Mouse (Mus musculus) MEL (cell line): ENCODE measurements around the gene Gjc2.

ENCODE experiments used
- CHD1 ChIP-seq: IDR thresholded peaks from 2 replicates; pipeline ENCODE4 v1.6.1; 2012; ENCODE audit warnings: low read depth, mild to moderate bottlenecking, inconsistent platforms, low read length, improper control_type of control experiment
- CHD2 ChIP-seq: IDR thresholded peaks from 2 replicates; pipeline ENCODE4 v1.6.1; 2011; ENCODE audit warnings: low read length, improper control_type of control experiment
- CTCF ChIP-seq, 3 experiments: IDR thresholded peaks in 2 of 3; conservative IDR thresholded peaks in 1 of 3; 2 replicates each; pipeline ENCODE4 v1.5.1; 2011 to 2012; ENCODE audit warnings: low read length in 3 of 3, low read depth in 2 of 3, mild to moderate bottlenecking in 2 of 3, improper control_type of control experiment in 1 of 3, inconsistent platforms in 1 of 3, mixed read lengths in 1 of 3, moderate library complexity in 1 of 3; ENCODE audit not compliant: control insufficient read depth in 1 of 3, insufficient read depth in 1 of 3, poor library complexity in 1 of 3, severe bottlenecking in 1 of 3
- EP300 ChIP-seq, 2 experiments: IDR thresholded peaks; 2 replicates each; pipeline ENCODE4 v1.6.1; 2011; ENCODE audit warnings: improper control_type of control experiment in 2 of 2, low read length in 2 of 2, low read depth in 1 of 2, mild to moderate bottlenecking in 1 of 2
- GABPA ChIP-seq: IDR thresholded peaks from 2 replicates; pipeline ENCODE4 v1.6.1; 2012; ENCODE audit warnings: low read depth, mild to moderate bottlenecking, inconsistent platforms, low read length, improper control_type of control experiment, moderate library complexity
- JUND ChIP-seq: IDR thresholded peaks from 2 replicates; pipeline ENCODE4 v1.6.1; 2011; ENCODE audit warnings: low read depth, mild to moderate bottlenecking, improper control_type of control experiment, low read length
- KAT2A ChIP-seq: conservative IDR thresholded peaks from 2 replicates; pipeline ENCODE4 v1.6.1; 2012; ENCODE audit warnings: low read depth, low read length, improper control_type of control experiment, inconsistent platforms
- MAZ ChIP-seq: IDR thresholded peaks from 2 replicates; pipeline ENCODE4 v1.6.1; 2012; ENCODE audit warnings: low read depth, mild to moderate bottlenecking, inconsistent platforms, low read length, improper control_type of control experiment
- POLR2A ChIP-seq, 2 experiments: IDR thresholded peaks; 2 replicates each; pipeline ENCODE4 v1.6.1; 2011 to 2012; ENCODE audit warnings: low read length in 2 of 2, mild to moderate bottlenecking in 2 of 2, control low read depth in 1 of 2, improper control_type of control experiment in 1 of 2, low read depth in 1 of 2, moderate library complexity in 1 of 2; ENCODE audit not compliant: control insufficient read depth in 1 of 2, insufficient read depth in 1 of 2, poor library complexity in 1 of 2
- POLR2AphosphoS2 ChIP-seq: IDR thresholded peaks from 2 replicates; pipeline ENCODE4 v1.6.1; 2011; ENCODE audit warnings: low read length, improper control_type of control experiment
- POLR2AphosphoS5 ChIP-seq: IDR thresholded peaks from 2 replicates; pipeline ENCODE4 v1.6.1; 2012; ENCODE audit warnings: low read depth, borderline replicate concordance, mild to moderate bottlenecking, inconsistent platforms, low read length, moderate library complexity, mixed read lengths
- TAL1 ChIP-seq: IDR thresholded peaks from 2 replicates; pipeline ENCODE4 v1.6.1; 2012; ENCODE audit warnings: mild to moderate bottlenecking, inconsistent platforms, low read length, moderate library complexity, mixed read lengths
- USF1 ChIP-seq: IDR thresholded peaks from 2 replicates; pipeline ENCODE4 v1.6.1; 2014; ENCODE audit warnings: low read depth, mild to moderate bottlenecking, inconsistent platforms, low read length, improper control_type of control experiment, moderate library complexity
- ZNF384 ChIP-seq: IDR thresholded peaks from 2 replicates; pipeline ENCODE4 v1.6.1; 2012; ENCODE audit warnings: low read depth, mild to moderate bottlenecking, inconsistent platforms, low read length, improper control_type of control experiment

GRCm38 (mm10) chr11:59185490-59185889 lies 2.5 kb upstream of the Gjc2 start:
- TF ChIP-seq USF1, result no peak
- no peak for TF ChIP-seq POLR2AphosphoS5
- no peak for TF ChIP-seq CTCF (IDR thresholded peaks at IDR 0.05 in 2 of 3, conservative IDR thresholded peaks at IDR 0.05 in 1 of 3; ENCODE audit: control insufficient read depth in 1 of 3, insufficient read depth in 1 of 3, low read depth in 2 of 3, low read length in 3 of 3, poor library complexity in 1 of 3, severe bottlenecking in 1 of 3)
- no peak for TF ChIP-seq MAZ
- TF ChIP-seq EP300 (IDR thresholded peaks at IDR 0.05; ENCODE audit: low read depth in 1 of 2, low read length in 2 of 2), result no peak
- TF ChIP-seq POLR2A (IDR thresholded peaks at IDR 0.05; ENCODE audit: control insufficient read depth in 1 of 2, insufficient read depth in 1 of 2, low read depth in 1 of 2, low read length in 2 of 2, poor library complexity in 1 of 2), result no peak
- no peak for TF ChIP-seq POLR2AphosphoS2
- TF ChIP-seq TAL1, result no peak
- TF ChIP-seq JUND, result no peak
- no peak for TF ChIP-seq ZNF384
- no peak for TF ChIP-seq GABPA
- TF ChIP-seq CHD2, result no peak
- no peak for TF ChIP-seq KAT2A
- no peak for TF ChIP-seq CHD1
